Mouse (Mus musculus) ES-Bruce4 (cell line): ENCODE results near the gene Rbm4b.

ENCODE experiments used
- CTCF ChIP-seq: IDR thresholded peaks from one replicate; pipeline ENCODE4 v1.8.1; 2011; ENCODE audit warnings: low read depth, low read length
- EP300 ChIP-seq: IDR thresholded peaks from 2 replicates; pipeline ENCODE4 v1.6.1; 2011; ENCODE audit warnings: low read depth, low read length; ENCODE audit not compliant: insufficient read depth
- POLR2A ChIP-seq: IDR thresholded peaks from one replicate; pipeline ENCODE4 v1.8.1; 2011; ENCODE audit warnings: low read length; ENCODE audit not compliant: insufficient read depth

DNA sequence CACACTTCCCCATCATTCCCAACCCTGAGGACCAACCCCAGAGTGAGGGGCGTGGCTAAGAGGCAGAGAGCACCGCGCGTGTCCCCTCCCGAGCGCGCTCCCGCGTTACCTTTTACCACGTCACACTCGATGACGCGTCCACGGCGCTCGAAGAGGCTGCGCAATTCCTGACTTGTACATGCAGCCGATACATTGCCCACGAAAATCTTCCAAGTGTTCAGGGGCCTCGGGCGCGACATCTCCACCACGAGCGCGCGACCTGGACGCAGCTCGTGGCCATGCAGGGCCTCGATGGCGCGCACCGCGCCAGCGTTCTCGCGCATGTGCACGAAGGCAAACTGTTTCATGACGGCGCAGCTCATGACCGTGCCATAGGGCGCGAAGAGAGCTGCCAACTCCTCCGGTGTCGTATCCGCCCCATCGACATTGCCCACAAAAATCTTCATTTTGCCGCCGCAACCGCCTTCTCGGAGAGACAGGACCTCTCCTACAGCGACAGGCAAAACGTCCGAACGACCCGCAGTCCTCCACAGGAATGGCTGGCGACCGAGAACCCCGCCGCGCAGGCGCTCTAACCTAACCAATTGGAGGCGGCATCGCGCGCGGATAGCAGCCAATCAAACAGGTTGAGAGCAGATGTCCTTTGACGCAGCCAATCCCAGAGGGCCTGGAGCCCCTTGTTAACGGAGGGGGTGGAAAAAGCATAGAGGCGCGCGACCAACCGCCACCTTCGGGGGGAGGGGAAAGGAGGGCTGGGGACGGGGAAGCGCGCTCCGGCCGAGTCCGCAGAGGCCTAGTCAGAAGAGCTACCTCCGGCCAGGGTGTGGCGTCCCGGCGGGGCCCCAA lies 55.0 kb downstream of the Rbm4b start, which contains the start of the genes Gm21992 and Rbm14:
- no peak for TF ChIP-seq CTCF
- peak; percentile 85 for TF ChIP-seq POLR2A
- 0 out of 2 replicates have a peak, but pooled peaks have one; percentile 55 for TF ChIP-seq EP300
